Mouse (Mus musculus): ENCODE measurements around the gene Hectd4.

GRCm38 (mm10) chr5:121292309-121293165 is 72.5 kb downstream of the Hectd4 start:
- TF ChIP-seq POLR2A (IDR thresholded peaks at IDR 0.05; ENCODE audit: insufficient read depth, low read depth, low read length) (no peak), CTCF (IDR thresholded peaks at IDR 0.05) (no peak), EP300 (IDR thresholded peaks at IDR 0.05; ENCODE audit: insufficient read depth, low read depth, low read length) (no peak)

All from heart, adult 2 months (tissue).